Mouse (Mus musculus): Measurements from ENCODE around the gene Rer1.

DNA sequence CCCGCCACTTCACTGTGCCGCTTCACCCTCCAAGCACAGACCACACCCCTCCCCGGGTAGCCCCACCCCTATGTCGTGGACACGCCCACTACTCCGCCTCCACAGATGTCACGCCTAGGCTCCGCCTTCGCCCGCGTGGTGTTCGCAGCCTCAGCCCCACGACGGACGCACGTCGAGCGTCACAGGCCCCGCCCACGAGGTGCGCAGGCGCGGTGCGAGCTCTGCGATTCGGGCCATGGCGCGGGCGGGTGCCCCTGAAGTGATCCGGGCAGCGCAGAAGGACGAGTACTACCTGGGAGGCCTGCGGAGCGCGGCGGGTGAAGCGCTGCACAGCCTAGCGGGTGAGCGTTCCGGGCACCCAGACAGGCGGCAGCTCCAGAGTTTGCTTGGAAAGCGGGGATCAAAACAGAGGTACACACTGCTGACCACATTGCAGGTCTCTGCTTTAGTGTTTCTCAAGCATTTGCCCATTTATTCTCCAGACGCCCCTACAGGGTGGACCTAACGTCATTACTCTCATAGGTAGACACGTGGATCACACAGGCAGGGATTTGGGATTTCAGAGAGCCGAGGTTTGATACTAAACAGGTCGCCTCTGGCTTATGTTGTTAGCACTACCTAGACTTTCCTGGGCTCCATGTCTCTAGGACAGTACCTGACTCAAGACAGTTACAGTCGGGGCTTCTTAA, 19.2 kb downstream of the Rer1 start, which contains the start of gene Pex10:
- TF ChIP-seq CTCF (IDR thresholded peaks at IDR 0.05; ENCODE audit: extremely low read depth, insufficient read depth, low read length) (no peak), POLR2A (IDR thresholded peaks at IDR 0.05; ENCODE audit: extremely low read depth, insufficient read depth, low read length) (peak; percentile 83)
